Mouse (Mus musculus): ENCODE measurements at regions not wholly inside any gene's neighbourhood (a gene's known extent, or its start where the extent isn't known, plus 50 kb on each side); places are given as distances from the start of the nearest gene placed in this dataset.
A peak's percentile ranks its signal among the peaks of the same experiment; 100 is the strongest.
"Not testable (repeated sequence)": the region's sequence is repeated elsewhere in the genome, so short reads cannot be mapped to it uniquely, and the experiment has no call there.

- no peak overlapping the region for H3K4me3 ChIP-seq (replicated peaks; ENCODE audit: low read depth, low read length)
- no peak overlapping the region for H3K4me2 ChIP-seq (ENCODE audit: low read length)
- 56% methylated on average over 4 of the region's 4 CpGs for WGBS
- DNase-seq (peak; percentile 7), ATAC-seq (ENCODE audit: low FRiP score, low TSS enrichment) (no peak)
- no peaks in the 10 kb centered on the region for H3K9me3 ChIP-seq (ENCODE audit: control insufficient read depth, low read length)
- H3K27me3 ChIP-seq (ENCODE audit: control insufficient read depth, insufficient read depth, low read length), result no peaks in the 10 kb centered on the region
- no peak overlapping the region for H3K27ac ChIP-seq (replicated peaks; ENCODE audit: low read depth, low read length)
- no peaks in the 10 kb centered on the region for H3K36me3 ChIP-seq (ENCODE audit: control insufficient read depth, insufficient read depth, low read length)
- no peaks in the 10 kb centered on the region for H3K4me1 ChIP-seq (ENCODE audit: control insufficient read depth, insufficient read depth, low read length)
- no peak overlapping the region for H3K9ac ChIP-seq (replicated peaks; ENCODE audit: low read length)
Observed at GRCm38 (mm10) chr17:41264512-41265222, 329.8 kb upstream of the Cenpq start.

DNA sequence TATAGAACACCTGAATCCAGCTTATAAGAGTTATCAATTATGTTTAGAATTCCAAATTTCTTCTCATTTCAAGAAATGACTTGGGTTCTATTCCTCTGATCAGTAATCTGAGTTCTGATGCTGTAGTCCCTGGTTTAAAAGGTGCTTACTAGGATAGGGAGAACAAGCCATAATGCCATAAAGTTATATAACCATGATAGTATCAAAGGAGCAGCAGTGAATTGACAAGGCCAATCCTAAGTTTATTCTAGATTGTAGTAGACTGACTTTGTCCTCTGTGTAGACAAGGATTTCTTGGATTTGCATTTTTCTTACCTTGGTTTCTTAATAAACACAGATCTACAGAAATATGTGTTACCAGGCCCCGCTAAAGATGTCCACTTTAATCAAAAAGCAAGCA lies 326.6 kb upstream of the Cenpq start:
- no peak overlapping the region for H3K4me2 ChIP-seq (ENCODE audit: low read length)
- H3K36me3 ChIP-seq (ENCODE audit: control insufficient read depth, insufficient read depth, low read length), result no peaks in the 10 kb centered on the region
- no peak overlapping the region for H3K4me3 ChIP-seq (replicated peaks; ENCODE audit: low read depth, low read length)
- H3K27me3 ChIP-seq (ENCODE audit: control insufficient read depth, insufficient read depth, low read length), result no peaks in the 10 kb centered on the region
- no peak for DNase-seq
- H3K9ac ChIP-seq (replicated peaks; ENCODE audit: low read length), result no peak overlapping the region
- no peaks in the 10 kb centered on the region for H3K9me3 ChIP-seq (ENCODE audit: control insufficient read depth, low read length)
- no peak overlapping the region for H3K27ac ChIP-seq (replicated peaks; ENCODE audit: low read depth, low read length)
- no peaks in the 10 kb centered on the region for H3K4me1 ChIP-seq (ENCODE audit: control insufficient read depth, insufficient read depth, low read length)
- no peak for ATAC-seq (ENCODE audit: low FRiP score, low TSS enrichment)
- WGBS, result 87% methylated on average over 1 of the region's 1 CpGs

DNA sequence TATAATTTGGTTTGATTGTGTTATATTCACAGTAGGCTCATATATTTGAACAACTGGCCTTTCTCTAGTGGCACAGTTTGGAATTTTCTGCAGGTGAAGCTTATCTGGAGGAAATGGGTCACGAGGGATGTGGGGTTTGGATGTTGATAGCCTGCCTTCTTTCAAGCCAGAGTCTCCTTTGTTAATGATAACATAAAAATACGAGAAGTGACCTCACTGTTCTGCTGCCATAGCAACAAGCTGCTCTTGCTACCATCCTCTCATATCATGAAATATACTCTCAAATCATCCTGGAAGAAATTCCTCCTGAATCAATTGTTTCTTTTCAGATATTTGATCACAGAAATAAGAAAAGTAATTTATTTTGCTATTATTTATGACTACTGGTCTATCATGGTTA lies 313.6 kb upstream of the Cenpq start:
- Histone ChIP-seq H3K9me3 (ENCODE audit: control insufficient read depth, low read length) (no peaks in the 10 kb centered on the region), H3K9ac (replicated peaks; ENCODE audit: low read length) (no peak overlapping the region), H3K4me2 (ENCODE audit: low read length) (no peak overlapping the region), H3K36me3 (ENCODE audit: control insufficient read depth, insufficient read depth, low read length) (no peaks in the 10 kb centered on the region), H3K27me3 (ENCODE audit: control insufficient read depth, insufficient read depth, low read length) (no peaks in the 10 kb centered on the region), H3K27ac (replicated peaks; ENCODE audit: low read depth, low read length) (no peak overlapping the region), H3K4me3 (replicated peaks; ENCODE audit: low read depth, low read length) (no peak overlapping the region), H3K4me1 (ENCODE audit: control insufficient read depth, insufficient read depth, low read length) (no peaks in the 10 kb centered on the region)
- WGBS, result 55% methylated on average over 2 of the region's 2 CpGs
- no peak for ATAC-seq (ENCODE audit: low FRiP score, low TSS enrichment)
- DNase-seq, result peak; percentile 46

GRCm38 (mm10) chr17:41227128-41228014 lies 292.5 kb upstream of the Cenpq start:
- H3K4me3 ChIP-seq (replicated peaks; ENCODE audit: low read depth, low read length), result no peak overlapping the region
- no peaks in the 10 kb centered on the region for H3K4me1 ChIP-seq (ENCODE audit: control insufficient read depth, insufficient read depth, low read length)
- ATAC-seq (ENCODE audit: low FRiP score, low TSS enrichment), result no peak
- no peaks in the 10 kb centered on the region for H3K27me3 ChIP-seq (ENCODE audit: control insufficient read depth, insufficient read depth, low read length)
- WGBS, result 76% methylated on average over 3 of the region's 3 CpGs
- no peak for DNase-seq
- H3K9ac ChIP-seq (replicated peaks; ENCODE audit: low read length), result no peak overlapping the region
- no peaks in the 10 kb centered on the region for H3K36me3 ChIP-seq (ENCODE audit: control insufficient read depth, insufficient read depth, low read length)
- no peak overlapping the region for H3K27ac ChIP-seq (replicated peaks; ENCODE audit: low read depth, low read length)
- no peaks in the 10 kb centered on the region for H3K9me3 ChIP-seq (ENCODE audit: control insufficient read depth, low read length)
- no peak overlapping the region for H3K4me2 ChIP-seq (ENCODE audit: low read length)

DNA sequence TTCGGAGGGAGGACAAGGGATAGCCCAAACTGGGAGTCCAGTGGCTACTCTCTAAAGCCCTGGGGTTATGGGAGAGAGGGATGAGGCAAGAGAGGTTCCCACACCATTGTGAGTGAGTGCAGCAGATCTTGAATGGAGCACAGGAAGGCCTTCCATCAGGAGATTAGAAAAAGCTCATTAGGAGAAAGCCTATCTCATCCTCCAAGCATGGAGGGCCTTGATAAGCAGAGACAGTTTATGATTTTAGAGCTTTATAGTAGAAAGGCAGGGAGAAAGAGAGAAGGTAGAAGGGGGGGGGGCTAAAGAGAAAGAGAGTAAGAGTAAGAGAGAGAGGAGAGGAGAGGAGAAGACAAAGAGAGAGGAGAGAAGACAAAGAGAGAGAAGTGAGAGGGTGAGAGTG lies 282.0 kb upstream of the Cenpq start:
- WGBS, result 100% methylated on average over 1 of the region's 1 CpGs
- DNase-seq, result no peak
- no peaks in the 10 kb centered on the region for H3K9me3 ChIP-seq (ENCODE audit: control insufficient read depth, low read length)
- no peak overlapping the region for H3K4me3 ChIP-seq (replicated peaks; ENCODE audit: low read depth, low read length)
- no peak for ATAC-seq (ENCODE audit: low FRiP score, low TSS enrichment)
- no peak overlapping the region for H3K4me2 ChIP-seq (ENCODE audit: low read length)
- no peaks in the 10 kb centered on the region for H3K36me3 ChIP-seq (ENCODE audit: control insufficient read depth, insufficient read depth, low read length)
- no peaks in the 10 kb centered on the region for H3K27me3 ChIP-seq (ENCODE audit: control insufficient read depth, insufficient read depth, low read length)
- H3K9ac ChIP-seq (replicated peaks; ENCODE audit: low read length), result no peak overlapping the region
- no peak overlapping the region for H3K27ac ChIP-seq (replicated peaks; ENCODE audit: low read depth, low read length)
- no peaks in the 10 kb centered on the region for H3K4me1 ChIP-seq (ENCODE audit: control insufficient read depth, insufficient read depth, low read length)

DNA sequence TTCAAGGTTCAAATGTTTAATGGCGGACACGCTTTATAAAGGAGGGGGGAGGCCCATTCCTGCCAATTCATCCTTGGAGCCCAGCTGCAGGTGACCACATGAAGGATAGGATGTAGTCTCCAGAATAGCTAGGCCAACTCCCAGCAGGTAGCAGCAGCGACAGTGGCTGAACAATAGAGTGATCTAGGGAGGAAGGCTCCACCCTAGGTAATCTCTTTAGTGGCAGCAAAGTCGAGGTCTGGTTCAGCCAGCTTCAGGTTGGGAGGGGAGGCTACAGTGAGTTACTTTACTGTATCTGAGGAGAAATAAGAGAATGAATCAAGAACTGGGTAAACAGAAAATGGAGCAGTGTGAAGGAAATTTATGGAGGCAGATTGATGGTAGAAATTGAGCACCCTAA lies 264.6 kb upstream of the Cenpq start:
- H3K9me3 ChIP-seq (ENCODE audit: control insufficient read depth, low read length); H3K4me1 ChIP-seq (ENCODE audit: control insufficient read depth, insufficient read depth, low read length); H3K36me3 ChIP-seq (ENCODE audit: control insufficient read depth, insufficient read depth, low read length); H3K4me3 ChIP-seq (replicated peaks; ENCODE audit: low read depth, low read length); ATAC-seq (ENCODE audit: low FRiP score, low TSS enrichment); H3K9ac ChIP-seq (replicated peaks; ENCODE audit: low read length); H3K27me3 ChIP-seq (ENCODE audit: control insufficient read depth, insufficient read depth, low read length); H3K4me2 ChIP-seq (ENCODE audit: low read length); H3K27ac ChIP-seq (replicated peaks; ENCODE audit: low read depth, low read length); DNase-seq: not testable (repeated sequence)
- WGBS, result 53% methylated on average over 4 of the region's 4 CpGs

GRCm38 (mm10) chr17:41190371-41190770 lies 255.5 kb upstream of the Cenpq start:
- 90% methylated on average over 3 of the region's 3 CpGs for WGBS
- not testable (repeated sequence) for H3K4me2 ChIP-seq (ENCODE audit: low read length); H3K4me1 ChIP-seq (ENCODE audit: control insufficient read depth, insufficient read depth, low read length); H3K9me3 ChIP-seq (ENCODE audit: control insufficient read depth, low read length); H3K27me3 ChIP-seq (ENCODE audit: control insufficient read depth, insufficient read depth, low read length); H3K36me3 ChIP-seq (ENCODE audit: control insufficient read depth, insufficient read depth, low read length); H3K4me3 ChIP-seq (replicated peaks; ENCODE audit: low read depth, low read length); DNase-seq; H3K9ac ChIP-seq (replicated peaks; ENCODE audit: low read length); H3K27ac ChIP-seq (replicated peaks; ENCODE audit: low read depth, low read length); ATAC-seq (ENCODE audit: low FRiP score, low TSS enrichment)

DNA sequence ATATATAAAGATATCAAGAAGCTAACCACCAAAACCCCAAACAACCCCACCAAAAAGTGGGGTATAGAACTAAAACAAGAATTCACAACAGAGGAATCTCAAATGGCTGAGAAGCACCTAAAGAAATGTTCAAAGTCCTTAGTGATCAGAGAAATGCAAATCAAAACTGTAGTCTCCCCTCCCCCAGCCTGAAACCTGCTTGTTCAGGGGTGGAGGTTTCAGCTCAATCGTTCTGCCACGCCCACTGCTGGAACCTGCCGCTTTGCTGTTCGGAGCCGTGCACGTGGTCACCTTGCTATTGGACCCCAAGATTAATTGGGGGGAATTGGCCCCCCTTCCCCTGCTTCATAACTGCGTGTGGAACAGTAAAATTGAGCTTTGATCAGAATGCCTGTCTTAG lies 251.8 kb upstream of the Cenpq start:
- H3K27ac ChIP-seq (replicated peaks; ENCODE audit: low read depth, low read length); H3K27me3 ChIP-seq (ENCODE audit: control insufficient read depth, insufficient read depth, low read length); H3K9me3 ChIP-seq (ENCODE audit: control insufficient read depth, low read length); H3K36me3 ChIP-seq (ENCODE audit: control insufficient read depth, insufficient read depth, low read length); H3K4me1 ChIP-seq (ENCODE audit: control insufficient read depth, insufficient read depth, low read length); H3K4me3 ChIP-seq (replicated peaks; ENCODE audit: low read depth, low read length); DNase-seq; H3K9ac ChIP-seq (replicated peaks; ENCODE audit: low read length); H3K4me2 ChIP-seq (ENCODE audit: low read length); ATAC-seq (ENCODE audit: low FRiP score, low TSS enrichment): not testable (repeated sequence)
- 94% methylated on average over 7 of the region's 7 CpGs for WGBS

- ATAC-seq (ENCODE audit: low FRiP score, low TSS enrichment) (no peak), DNase-seq (no peak)
- H3K4me3 ChIP-seq (replicated peaks; ENCODE audit: low read depth, low read length), result no peak overlapping the region
- H3K27ac ChIP-seq (replicated peaks; ENCODE audit: low read depth, low read length), result no peak overlapping the region
- no peak overlapping the region for H3K9ac ChIP-seq (replicated peaks; ENCODE audit: low read length)
- H3K9me3 ChIP-seq (ENCODE audit: control insufficient read depth, low read length), result no peaks in the 10 kb centered on the region
- 80% methylated on average over 2 of the region's 2 CpGs for WGBS
- H3K4me2 ChIP-seq (ENCODE audit: low read length), result no peak overlapping the region
- H3K36me3 ChIP-seq (ENCODE audit: control insufficient read depth, insufficient read depth, low read length), result no peaks in the 10 kb centered on the region
- H3K27me3 ChIP-seq (ENCODE audit: control insufficient read depth, insufficient read depth, low read length), result no peaks in the 10 kb centered on the region
- H3K4me1 ChIP-seq (ENCODE audit: control insufficient read depth, insufficient read depth, low read length), result no peaks in the 10 kb centered on the region
Observed at GRCm38 (mm10) chr17:41184751-41185150, 249.9 kb upstream of the Cenpq start.
